Comparison of ENCODE assay signal across 9 mouse cellular contexts in genomic region chr5:29842444-29843166, GRCm38 (mm10).
A peak's percentile ranks its signal among the peaks of the same experiment; 100 is the strongest.
DNase-seq lines count a peak whose midpoint lies in the region; ATAC-seq and TF ChIP-seq lines count a peak whose summit lies in the region.
"Had no signal": no experiment of that assay in that cellular context is flagged by ENCODE, and none has a peak within 500 bp of the region (broad histone marks: within the 10 kb centered on the region; RNA-seq: fewer than 3 reads in every experiment).

No protein-coding gene starts in this region.

- ATAC-seq in intestine, embryonic 14.5 days (replicated peaks; ENCODE audit: low FRiP score, low TSS enrichment, low read depth), result no peak
- ATAC-seq in intestine, embryonic 15.5 days, result no peak
- ATAC-seq in common myeloid progenitor, adult 5-6 weeks (replicated peaks; ENCODE audit: low read depth, poor library complexity, severe bottlenecking), result peak; percentile 37; the same call in 1 of the 2 replicates
- ATAC-seq in heart, postnatal 0 days (ENCODE audit: insufficient read depth, low read depth), result peak; percentile 82
- ATAC-seq: midbrain, embryonic 15.5 days had no signal

- H3K9me3 ChIP-seq in intestine, embryonic 14.5 days (ENCODE audit: control insufficient read depth, low read length), result no peaks in the 10 kb centered on the region
- no peaks in the 10 kb centered on the region for H3K9me3 ChIP-seq in intestine, embryonic 15.5 days
- no peaks in the 10 kb centered on the region for H3K9me3 ChIP-seq in heart, postnatal 0 days (replicated peaks; ENCODE audit: control insufficient read depth, low read length)
- H3K9me3 ChIP-seq in forebrain, embryonic 10.5 days, result no peaks in the 10 kb centered on the region
- H3K9me3 ChIP-seq: midbrain, embryonic 15.5 days had no signal

- no peak overlapping the region for H3ac ChIP-seq in C2C12 (ENCODE audit: control insufficient read depth, insufficient read length, low read depth)

- no peak overlapping the region for H3K9ac ChIP-seq in intestine, embryonic 14.5 days (ENCODE audit: low read length)
- H3K9ac ChIP-seq in intestine, embryonic 15.5 days, result no peak overlapping the region
- H3K9ac ChIP-seq in heart, postnatal 0 days (replicated peaks; ENCODE audit: low read depth, low read length), result no peak overlapping the region
- H3K9ac ChIP-seq: midbrain, embryonic 15.5 days had no signal

- H3K27me3 ChIP-seq in intestine, embryonic 14.5 days (replicated peaks; ENCODE audit: control insufficient read depth, insufficient read depth, low read length), result no peaks in the 10 kb centered on the region
- no peaks in the 10 kb centered on the region for H3K27me3 ChIP-seq in intestine, embryonic 15.5 days (replicated peaks)
- no peaks in the 10 kb centered on the region for H3K27me3 ChIP-seq in C2C12 (ENCODE audit: control insufficient read depth, insufficient read depth, insufficient read length)
- no peaks in the 10 kb centered on the region for H3K27me3 ChIP-seq in heart, postnatal 0 days (ENCODE audit: control insufficient read depth, insufficient read depth, low read length)
- H3K27me3 ChIP-seq in forebrain, embryonic 10.5 days (ENCODE audit: poor library complexity, severe bottlenecking), result no peaks in the 10 kb centered on the region
- H3K27me3 ChIP-seq: midbrain, embryonic 15.5 days had no signal

- H3K79me3 ChIP-seq in C2C12 (ENCODE audit: low read depth), result no peaks in the 10 kb centered on the region

- H3K4me1 ChIP-seq in intestine, embryonic 14.5 days (replicated peaks; ENCODE audit: control insufficient read depth, insufficient read depth, low read length), result no peaks in the 10 kb centered on the region
- H3K4me1 ChIP-seq in intestine, embryonic 15.5 days (replicated peaks), result no peaks in the 10 kb centered on the region
- H3K4me1 ChIP-seq in heart, postnatal 0 days (ENCODE audit: control insufficient read depth, insufficient read depth), result peaks cover 7% of the 10 kb centered on the region
- no peaks in the 10 kb centered on the region for H3K4me1 ChIP-seq in forebrain, embryonic 10.5 days
- H3K4me1 ChIP-seq: midbrain, embryonic 15.5 days had no signal

- TF ChIP-seq CTCF in C2C12 (IDR thresholded peaks at IDR 0.05; ENCODE audit: control insufficient read depth, insufficient read depth, insufficient read length), result no peak
- no peak for TF ChIP-seq CTCF in heart, postnatal 0 days (IDR thresholded peaks at IDR 0.05; ENCODE audit: low read depth)

- H3K4me3 ChIP-seq in intestine, embryonic 14.5 days (ENCODE audit: low read depth, low read length), result no peak overlapping the region
- no peak overlapping the region for H3K4me3 ChIP-seq in intestine, embryonic 15.5 days (replicated peaks)
- H3K4me3 ChIP-seq in C2C12 (ENCODE audit: insufficient read depth, poor library complexity, severe bottlenecking), result no peak overlapping the region
- H3K4me3 ChIP-seq in heart, postnatal 0 days (ENCODE audit: low read depth, low read length), result no peak overlapping the region
- no peak overlapping the region for H3K4me3 ChIP-seq in forebrain, embryonic 10.5 days
- H3K4me3 ChIP-seq: midbrain, embryonic 15.5 days had no signal

- no peak overlapping the region for H3K4me2 ChIP-seq in intestine, embryonic 14.5 days (ENCODE audit: low read length)
- no peak overlapping the region for H3K4me2 ChIP-seq in intestine, embryonic 15.5 days (replicated peaks)
- H3K4me2 ChIP-seq in heart, postnatal 0 days (ENCODE audit: low read depth, low read length), result no peak overlapping the region
- H3K4me2 ChIP-seq: midbrain, embryonic 15.5 days had no signal

- DNase-seq in intestine, embryonic 14.5 days (ENCODE audit: low spot score), result peak; percentile 36
- peak; percentile 70 for DNase-seq in heart, postnatal 0 days (ENCODE audit: low spot score)
- no peak for DNase-seq in ovary, postnatal 36 days (ENCODE audit: low spot score)
- no peak for DNase-seq in cerebellum, adult 18-20 months
- no peak for DNase-seq in forebrain, embryonic 10.5 days (ENCODE audit: extremely low spot score, low spot score)

- 56% methylated on average over 3 of the region's 3 CpGs for WGBS in intestine, embryonic 14.5 days
- 58% methylated on average over 3 of the region's 3 CpGs for WGBS in intestine, embryonic 15.5 days
- WGBS in heart, postnatal 0 days, result 11% methylated on average over 3 of the region's 3 CpGs
- WGBS in forebrain, embryonic 10.5 days, result 82% methylated on average over 3 of the region's 3 CpGs

- H3K27ac ChIP-seq in intestine, embryonic 14.5 days (ENCODE audit: low read depth), result no peak overlapping the region; the same call in 1 of the 2 replicates
- H3K27ac ChIP-seq in intestine, embryonic 15.5 days, result no peak overlapping the region
- H3K27ac ChIP-seq in heart, postnatal 0 days (ENCODE audit: low read depth), result peak overlapping the region; percentile 39
- H3K27ac ChIP-seq in forebrain, embryonic 10.5 days, result no peak overlapping the region
- H3K27ac ChIP-seq: midbrain, embryonic 15.5 days had no signal

- no peaks in the 10 kb centered on the region for H3K79me2 ChIP-seq in C2C12 (ENCODE audit: control insufficient read depth, insufficient read depth)

- TF ChIP-seq EP300 in heart, postnatal 0 days (IDR thresholded peaks at IDR 0.05; ENCODE audit: low read depth), result no peak

- no peaks in the 10 kb centered on the region for H3K36me3 ChIP-seq in intestine, embryonic 14.5 days (ENCODE audit: control insufficient read depth, insufficient read depth, low read length)
- no peaks in the 10 kb centered on the region for H3K36me3 ChIP-seq in intestine, embryonic 15.5 days
- H3K36me3 ChIP-seq in C2C12 (ENCODE audit: control insufficient read depth, insufficient read depth), result no peaks in the 10 kb centered on the region
- no peaks in the 10 kb centered on the region for H3K36me3 ChIP-seq in heart, postnatal 0 days (replicated peaks; ENCODE audit: control insufficient read depth, insufficient read depth, low read length)
- no peaks in the 10 kb centered on the region for H3K36me3 ChIP-seq in forebrain, embryonic 10.5 days (replicated peaks)
- H3K36me3 ChIP-seq: midbrain, embryonic 15.5 days had no signal

TF ChIP-seq in C2C12, 6 proteins besides CTCF, POLR2A, EP300 and RAD21:
- peak; percentile 27 for TF ChIP-seq MYOD1 (IDR thresholded peaks at IDR 0.05; ENCODE audit: control insufficient read depth, insufficient read length, low read depth)
- TF ChIP-seq CEBPB (IDR thresholded peaks at IDR 0.05; ENCODE audit: low read depth), result no peak
- TF ChIP-seq USF1 (IDR thresholded peaks at IDR 0.05; ENCODE audit: low read depth), result peak; percentile 55

Comparison
In these comparisons a context has a peak if more than half of its experiments do, and no peak if none do; other contexts are left out.
1. ATAC-seq: peak in common myeloid progenitor, adult 5-6 weeks (single experiment) and heart, postnatal 0 days (single experiment); none in intestine, embryonic 14.5 days (single experiment) and intestine, embryonic 15.5 days (single experiment).
2. DNase-seq: peak in intestine, embryonic 14.5 days (single experiment) and heart, postnatal 0 days (single experiment); none in ovary, postnatal 36 days (single experiment), cerebellum, adult 18-20 months (0 of 2) and forebrain, embryonic 10.5 days (single experiment).